Mouse (Mus musculus) olfactory bulb, adult 2 months (tissue): Measurements from ENCODE around the gene Cbarp. TPM values are rescaled to one million over a fixed set of nuclear protein-coding genes. Genes with fewer than 3 reads are reported as not detected.

Experiments
- H3K27ac ChIP-seq: fragments of 200-500 bp; 2 replicates; pipeline ENCODE4 v1.5.1; 2012; ENCODE audit warnings: low read depth, low read length; ENCODE audit not compliant: insufficient read depth
- H3K4me1 ChIP-seq: fragments of 200-500 bp; 2 replicates; pipeline ENCODE4 v1.6.1; 2012; ENCODE audit warnings: low read length; ENCODE audit not compliant: control insufficient read depth, insufficient read depth
- H3K4me3 ChIP-seq: fragments of 200-500 bp; 2 replicates; pipeline ENCODE4 v1.5.1; 2012; ENCODE audit warnings: mild to moderate bottlenecking, low read depth, low read length, moderate library complexity; ENCODE audit not compliant: insufficient read depth
- CTCF ChIP-seq: fragments of 200-500 bp; IDR thresholded peaks from 2 replicates; pipeline ENCODE4 v1.5.1; 2012; ENCODE audit warnings: low read depth, mild to moderate bottlenecking, low read length, moderate library complexity; ENCODE audit not compliant: insufficient read depth
- POLR2A ChIP-seq: fragments of 200-500 bp; IDR thresholded peaks from 2 replicates; pipeline ENCODE4 v1.6.1; 2012; ENCODE audit warnings: mild to moderate bottlenecking, low read depth, low read length, moderate library complexity; ENCODE audit not compliant: insufficient read depth
- WGBS: fragments of 180-500 bp; shearing (Covaris S2); methylation state at CpG from one replicate; pipeline ENCODE4 v1.1.7; 2018; 5-methylcytosine and 5-hydroxymethylcytosine counted together
- polyA plus RNA-seq: library from polyadenylated mRNA; stranded (reverse); fragments of >200 nt; gene quantifications from 2 replicates; pipeline ENCODE4 v1.2.4, GENCODE M21; 2012; ENCODE audit warnings: low replicate concordance; ENCODE audit not compliant: missing spikeins, insufficient read depth, insufficient read length

Gene Cbarp
- polyA plus RNA-seq, 1 experiment, result not detected

GRCm38 (mm10) chr10:80172527-80173292 lies 32.1 kb upstream of the Cbarp start, which contains the start of gene 1600002K03Rik:
Gene 1600002K03Rik (plus strand): TSS chr10:80172944.
- H3K4me1 ChIP-seq, result peaks cover 29% of the 10 kb centered on the region
- TF ChIP-seq CTCF (no peak), POLR2A (peak; percentile 55)
- H3K27ac ChIP-seq, result peak within 1 kb of the TSS; percentile 44; the same call in 1 of the 2 replicates
- H3K4me3 ChIP-seq, result peak within 1 kb of the TSS; percentile 55
- 4% methylated on average over 35 of the region's 35 CpGs for WGBS

DNA sequence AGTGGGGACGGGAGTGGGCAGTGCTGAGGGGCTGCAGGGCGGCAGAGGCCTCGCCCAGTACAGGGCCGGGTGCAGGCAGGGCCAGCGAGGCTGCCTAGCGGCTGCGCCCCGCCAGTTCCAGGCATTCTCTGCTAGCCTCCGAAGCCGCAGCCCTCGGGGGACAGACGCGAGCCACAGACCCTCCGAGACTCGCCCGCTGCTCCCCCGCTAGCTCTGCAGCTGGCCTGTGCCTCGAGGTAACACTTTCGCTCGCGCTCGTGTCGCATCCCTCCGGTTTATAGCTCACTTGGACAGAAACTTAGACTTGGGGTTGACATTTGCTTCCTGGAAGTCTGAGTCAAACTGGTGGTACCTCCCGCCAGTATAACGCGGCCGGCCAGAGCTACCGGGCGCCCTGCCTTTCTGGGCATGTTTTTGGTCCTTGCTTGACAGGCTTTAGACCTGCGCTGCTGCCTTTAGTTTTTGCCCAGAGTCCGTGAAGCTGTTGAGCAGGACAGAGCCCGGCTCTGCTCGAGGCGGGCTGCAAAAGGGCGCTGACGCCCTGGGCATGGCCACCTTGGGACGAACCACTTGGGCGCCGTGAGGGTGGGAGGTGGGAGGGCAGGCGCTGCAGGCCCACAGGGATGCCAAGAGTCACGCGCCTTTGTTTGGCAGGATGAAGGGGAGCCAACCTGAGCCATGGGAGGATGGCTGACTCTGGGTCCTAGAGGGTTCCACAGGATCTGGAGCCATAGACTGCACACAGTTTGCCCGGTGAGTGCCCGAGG lies 31.3 kb upstream of the Cbarp start:
- Histone ChIP-seq H3K27ac (no peak overlapping the region), H3K4me3 (0 out of 2 replicates have a peak overlapping the region, but pooled peaks have one; percentile 55), H3K4me1 (peaks cover 29% of the 10 kb centered on the region)
- no peak for TF ChIP-seq CTCF
- TF ChIP-seq POLR2A, result no peak
- 72% methylated on average over 45 of the region's 45 CpGs for WGBS

- peaks cover 29% of the 10 kb centered on the region for H3K4me1 ChIP-seq
- 87% methylated on average over 15 of the region's 15 CpGs for WGBS
- H3K27ac ChIP-seq, result no peak overlapping the region
- no peak for TF ChIP-seq POLR2A
- no peak for TF ChIP-seq CTCF
- no peak overlapping the region for H3K4me3 ChIP-seq
Observed at GRCm38 (mm10) chr10:80171252-80171651, 30.6 kb upstream of the Cbarp start.

DNA sequence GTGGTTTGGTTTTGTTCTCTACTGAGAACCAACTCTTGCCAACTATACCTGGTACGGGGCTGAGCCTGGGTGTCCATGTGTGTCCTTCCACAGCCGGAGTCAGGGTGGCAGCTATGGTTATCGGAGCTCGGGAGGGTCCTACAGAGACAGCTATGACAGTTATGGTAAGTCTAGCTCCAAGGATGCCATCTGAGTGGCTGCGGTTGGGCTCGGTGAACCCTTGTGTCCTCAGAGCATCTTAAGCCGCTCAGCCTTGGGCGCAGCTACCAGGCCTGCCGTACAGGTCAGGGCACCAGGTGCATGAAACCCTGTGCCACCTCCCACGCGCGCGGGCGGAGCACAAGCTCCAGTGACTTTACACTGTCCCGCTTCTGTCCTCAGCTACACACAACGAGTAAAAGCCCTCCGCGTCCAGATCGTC lies 30.0 kb upstream of the Cbarp start:
- TF ChIP-seq POLR2A (no peak), CTCF (no peak)
- WGBS, result 93% methylated on average over 19 of the region's 19 CpGs
- Histone ChIP-seq H3K4me1 (peaks cover 33% of the 10 kb centered on the region), H3K4me3 (no peak overlapping the region), H3K27ac (no peak overlapping the region)

- 91% methylated on average over 16 of the region's 16 CpGs for WGBS
Observed at GRCm38 (mm10) chr10:80170052-80170451, 29.4 kb upstream of the Cbarp start.

GRCm38 (mm10) chr10:80169651-80170050 lies 29.0 kb upstream of the Cbarp start:
- Histone ChIP-seq H3K27ac (no peak overlapping the region), H3K4me3 (no peak overlapping the region), H3K4me1 (peaks cover 42% of the 10 kb centered on the region)
- TF ChIP-seq POLR2A, result no peak
- TF ChIP-seq CTCF, result no peak
- WGBS, result 87% methylated on average over 7 of the region's 7 CpGs

More at GRCm38 (mm10) chr10:80170052-80170451, 29.4 kb upstream of the Cbarp start:
- Histone ChIP-seq H3K27ac (no peak overlapping the region), H3K4me3 (no peak overlapping the region), H3K4me1 (peaks cover 38% of the 10 kb centered on the region)
- no peak for TF ChIP-seq POLR2A
- no peak for TF ChIP-seq CTCF

GRCm38 (mm10) chr10:80169070-80169469 lies 28.4 kb upstream of the Cbarp start:
- 38% methylated on average over 1 of the region's 1 CpGs for WGBS
- no peak overlapping the region for H3K4me3 ChIP-seq
- H3K4me1 ChIP-seq, result peaks cover 47% of the 10 kb centered on the region
- no peak overlapping the region for H3K27ac ChIP-seq
- no peak for TF ChIP-seq POLR2A
- TF ChIP-seq CTCF, result no peak

GRCm38 (mm10) chr10:80168038-80168661 lies 27.5 kb upstream of the Cbarp start:
- under 1% methylated on average over 48 of the region's 48 CpGs for WGBS
- Histone ChIP-seq H3K4me1 (peaks cover 55% of the 10 kb centered on the region), H3K27ac (peak overlapping the region; percentile 94), H3K4me3 (peak overlapping the region; percentile 90)
- TF ChIP-seq CTCF, result no peak
- no peak; the same call in 1 of the 2 replicates for TF ChIP-seq POLR2A

GRCm38 (mm10) chr10:80167460-80168037 lies 26.9 kb upstream of the Cbarp start:
- TF ChIP-seq POLR2A (peak; percentile 99), CTCF (no peak)
- H3K4me1 ChIP-seq, result peaks cover 59% of the 10 kb centered on the region
- peak overlapping the region; percentile 94 for H3K27ac ChIP-seq
- under 1% methylated on average over 55 of the region's 55 CpGs for WGBS
- peak overlapping the region; percentile 90 for H3K4me3 ChIP-seq

DNA sequence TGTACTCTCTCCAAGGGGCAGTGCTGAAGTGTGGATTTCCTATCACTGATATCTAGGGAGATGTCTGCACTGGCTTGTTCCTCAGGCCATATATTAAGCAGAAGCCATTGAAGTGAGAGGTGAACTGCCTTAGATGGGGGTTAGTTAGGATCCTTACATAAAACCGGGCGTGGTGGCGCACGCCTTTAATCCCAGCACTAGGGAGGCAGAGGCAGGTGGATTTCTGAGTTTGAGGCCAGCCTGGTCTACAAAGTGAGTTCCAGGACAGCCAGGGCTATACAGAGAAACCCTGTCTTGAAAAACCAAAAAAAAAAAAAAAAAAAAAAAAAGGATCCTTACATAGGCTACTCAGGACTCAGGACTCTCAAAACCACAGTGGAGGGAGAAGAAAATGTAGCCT lies 25.5 kb upstream of the Cbarp start:
- Histone ChIP-seq H3K4me1 (peaks cover 58% of the 10 kb centered on the region), H3K27ac (peak overlapping the region; percentile 87), H3K4me3 (0 out of 2 replicates have a peak overlapping the region, but pooled peaks have one; percentile 6)
- WGBS, result 85% methylated on average over 4 of the region's 4 CpGs
